Mouse (Mus musculus): ENCODE results near the gene Cops4. TPM values are rescaled to one million over a fixed set of nuclear protein-coding genes. Genes with fewer than 3 reads are reported as not detected.

Cops4 gene
- polyA plus RNA-seq, 1 experiment from 2014 or later: 183 TPM

DNA sequence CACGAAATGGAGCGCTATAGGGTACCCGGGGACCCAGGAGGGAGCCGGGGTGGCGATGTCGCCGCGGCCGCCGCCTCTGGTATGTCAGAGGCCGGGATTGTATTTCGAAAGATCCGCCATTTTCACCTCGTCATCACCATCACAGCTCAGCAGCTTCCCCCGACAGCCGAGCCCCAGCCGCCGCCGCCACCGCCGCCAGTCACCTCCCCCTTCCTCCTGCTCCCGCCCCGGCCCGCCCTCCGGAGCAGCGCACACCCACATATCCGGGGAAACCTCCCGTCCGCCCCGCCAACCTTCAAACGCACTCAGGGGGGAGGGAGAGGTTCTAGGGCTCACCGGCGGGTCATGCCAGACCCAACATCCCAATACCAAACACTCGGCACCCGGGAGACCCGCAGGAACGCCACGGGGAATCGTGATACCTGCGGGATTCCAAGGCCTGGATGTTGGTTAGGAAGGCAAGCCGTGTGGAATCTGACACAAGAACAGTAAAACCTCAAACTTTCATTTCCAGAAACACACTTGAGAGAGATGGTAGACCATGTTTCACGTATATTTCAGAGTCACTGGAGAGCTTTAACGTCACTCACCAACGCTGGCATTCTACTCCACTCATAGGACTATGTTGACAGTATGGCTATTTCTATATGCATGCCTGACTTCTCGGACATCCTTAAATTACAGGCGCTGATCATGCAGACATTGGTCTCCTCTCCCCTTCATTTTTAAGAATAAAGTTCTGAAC lies 19.5 kb upstream of the Cops4 start:
- Histone ChIP-seq H3K27ac (ENCODE audit: low read depth) (peak overlapping the region; percentile 81), H3K4me2 (ENCODE audit: low read length) (peak overlapping the region; percentile 75), H3K36me3 (ENCODE audit: control insufficient read depth, insufficient read depth, low read length) (no peaks in the 10 kb centered on the region), H3K27me3 (replicated peaks; ENCODE audit: control insufficient read depth, insufficient read depth, low read length) (no peaks in the 10 kb centered on the region), H3K4me1 (replicated peaks; ENCODE audit: control insufficient read depth, insufficient read depth, low read length) (peaks cover 17% of the 10 kb centered on the region), H3K9ac (ENCODE audit: low read length) (peak overlapping the region; percentile 76), H3K4me3 (ENCODE audit: low read depth, low read length) (peak overlapping the region; percentile 86), H3K9me3 (ENCODE audit: control insufficient read depth, low read length) (no peaks in the 10 kb centered on the region)
- DNase-seq (ENCODE audit: low spot score) (peak; percentile 87), ATAC-seq (replicated peaks; ENCODE audit: low FRiP score, low TSS enrichment, low read depth) (peak; percentile 67; the same call in 1 of the 2 replicates)
- under 1% methylated on average over 42 of the region's 46 CpGs for WGBS

DNA sequence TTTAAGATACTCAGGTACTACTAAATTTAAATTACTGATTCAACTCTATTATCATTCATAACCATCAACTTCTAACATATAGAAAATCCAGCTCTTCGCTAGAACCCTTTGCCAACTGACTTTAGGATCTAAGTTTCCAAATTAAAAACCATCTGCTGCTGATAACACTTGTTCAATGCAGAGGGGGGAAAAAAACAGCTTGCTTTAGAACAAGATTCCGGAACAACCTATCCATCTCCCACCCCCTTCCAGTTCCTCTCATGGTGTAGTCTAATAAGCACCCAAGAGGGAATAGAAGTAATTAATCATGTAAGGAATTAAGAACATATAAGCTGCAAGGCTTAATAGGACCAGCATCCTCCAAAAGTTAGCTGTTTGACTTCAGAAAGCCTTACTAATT lies 18.9 kb upstream of the Cops4 start:
- Histone ChIP-seq H3K4me2 (ENCODE audit: low read length) (peak overlapping the region; percentile 75), H3K27me3 (replicated peaks; ENCODE audit: control insufficient read depth, insufficient read depth, low read length) (no peaks in the 10 kb centered on the region), H3K36me3 (ENCODE audit: control insufficient read depth, insufficient read depth, low read length) (no peaks in the 10 kb centered on the region), H3K27ac (ENCODE audit: low read depth) (no peak overlapping the region), H3K9ac (ENCODE audit: low read length) (peak overlapping the region; percentile 76), H3K4me1 (replicated peaks; ENCODE audit: control insufficient read depth, insufficient read depth, low read length) (peaks cover 17% of the 10 kb centered on the region), H3K9me3 (ENCODE audit: control insufficient read depth, low read length) (no peaks in the 10 kb centered on the region), H3K4me3 (ENCODE audit: low read depth, low read length) (peak overlapping the region; percentile 86)
- DNase-seq (ENCODE audit: low spot score): no peak
- no peak for ATAC-seq (replicated peaks; ENCODE audit: low FRiP score, low TSS enrichment, low read depth)
- WGBS: 35% methylated on average over 2 of the region's 2 CpGs

DNA sequence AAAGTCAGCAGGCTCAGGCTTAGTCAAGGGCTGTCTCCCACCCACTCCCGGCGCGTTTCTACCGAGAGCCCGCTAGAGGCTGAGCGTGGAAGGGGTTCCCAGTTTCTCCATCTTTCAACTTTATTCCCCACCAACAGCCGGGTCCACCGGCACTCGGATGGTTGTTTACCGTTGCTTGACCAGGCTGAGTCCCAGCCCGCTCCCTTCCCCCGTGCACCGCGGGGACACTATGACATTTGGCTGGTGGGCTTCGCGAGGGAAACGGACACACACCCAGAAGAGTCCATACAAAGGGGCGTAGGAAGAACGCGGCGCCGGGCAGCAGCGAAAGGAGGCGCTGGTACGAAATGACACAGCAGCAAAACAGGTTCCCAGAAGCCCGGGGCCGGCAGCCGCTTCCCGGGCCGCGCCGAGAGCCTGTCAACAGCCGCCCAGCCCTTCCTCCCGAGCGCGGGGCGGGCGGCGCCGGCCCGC lies 18.2 kb upstream of the Cops4 start:
- H3K4me2 ChIP-seq (ENCODE audit: low read length): peak overlapping the region; percentile 75
- H3K9me3 ChIP-seq (ENCODE audit: control insufficient read depth, low read length): no peaks in the 10 kb centered on the region
- peaks cover 17% of the 10 kb centered on the region for H3K4me1 ChIP-seq (replicated peaks; ENCODE audit: control insufficient read depth, insufficient read depth, low read length)
- peak overlapping the region; percentile 86 for H3K4me3 ChIP-seq (ENCODE audit: low read depth, low read length)
- WGBS: under 1% methylated on average over 37 of the region's 41 CpGs
- no peaks in the 10 kb centered on the region for H3K36me3 ChIP-seq (ENCODE audit: control insufficient read depth, insufficient read depth, low read length)
- peak overlapping the region; percentile 64 for H3K27ac ChIP-seq (ENCODE audit: low read depth)
- peak overlapping the region; percentile 64 for H3K9ac ChIP-seq (ENCODE audit: low read length)
- ATAC-seq (replicated peaks; ENCODE audit: low FRiP score, low TSS enrichment, low read depth) (peak; percentile 14), DNase-seq (ENCODE audit: low spot score) (peak; percentile 75)
- H3K27me3 ChIP-seq (replicated peaks; ENCODE audit: control insufficient read depth, insufficient read depth, low read length): no peaks in the 10 kb centered on the region

- 1% methylated on average over 46 of the region's 60 CpGs for WGBS
- H3K9me3 ChIP-seq (ENCODE audit: control insufficient read depth, low read length): no peaks in the 10 kb centered on the region
- ATAC-seq (replicated peaks; ENCODE audit: low FRiP score, low TSS enrichment, low read depth) (peak; percentile 92), DNase-seq (ENCODE audit: low spot score) (peak; percentile 95)
- H3K27ac ChIP-seq (ENCODE audit: low read depth): peak within 1 kb of the TSS; percentile 64
- H3K4me3 ChIP-seq (ENCODE audit: low read depth, low read length): peak within 1 kb of the TSS; percentile 86
- H3K9ac ChIP-seq (ENCODE audit: low read length): peak within 1 kb of the TSS; percentile 64
- peak within 1 kb of the TSS; percentile 75 for H3K4me2 ChIP-seq (ENCODE audit: low read length)
- no peaks in the 10 kb centered on the region for H3K27me3 ChIP-seq (replicated peaks; ENCODE audit: control insufficient read depth, insufficient read depth, low read length)
- peaks cover 17% of the 10 kb centered on the region for H3K4me1 ChIP-seq (replicated peaks; ENCODE audit: control insufficient read depth, insufficient read depth, low read length)
- H3K36me3 ChIP-seq (ENCODE audit: control insufficient read depth, insufficient read depth, low read length): no peaks in the 10 kb centered on the region
Measured at GRCm38 (mm10) chr5:100500458-100500961, 17.6 kb upstream of the Cops4 start, which contains the start of gene Lin54. Lin54 (minus strand) TSS chr5:100500639.

GRCm38 (mm10) chr5:100501267-100501666 lies 16.8 kb upstream of the Cops4 start:
- WGBS: 76% methylated on average over 4 of the region's 4 CpGs
- Histone ChIP-seq H3K27me3 (replicated peaks; ENCODE audit: control insufficient read depth, insufficient read depth, low read length) (no peaks in the 10 kb centered on the region), H3K36me3 (ENCODE audit: control insufficient read depth, insufficient read depth, low read length) (no peaks in the 10 kb centered on the region), H3K9me3 (ENCODE audit: control insufficient read depth, low read length) (no peaks in the 10 kb centered on the region), H3K4me3 (ENCODE audit: low read depth, low read length) (no peak overlapping the region), H3K9ac (ENCODE audit: low read length) (no peak overlapping the region), H3K4me1 (replicated peaks; ENCODE audit: control insufficient read depth, insufficient read depth, low read length) (peaks cover 17% of the 10 kb centered on the region), H3K27ac (ENCODE audit: low read depth) (no peak overlapping the region), H3K4me2 (ENCODE audit: low read length) (peak overlapping the region; percentile 55)
- ATAC-seq (replicated peaks; ENCODE audit: low FRiP score, low TSS enrichment, low read depth) (no peak), DNase-seq (ENCODE audit: low spot score) (no peak)

GRCm38 (mm10) chr5:100509247-100509646 lies 8.9 kb upstream of the Cops4 start:
- no peak for ATAC-seq (replicated peaks; ENCODE audit: low FRiP score, low TSS enrichment, low read depth)
- Histone ChIP-seq H3K36me3 (ENCODE audit: control insufficient read depth, insufficient read depth, low read length) (no peaks in the 10 kb centered on the region), H3K4me3 (ENCODE audit: low read depth, low read length) (no peak overlapping the region), H3K4me2 (ENCODE audit: low read length) (no peak overlapping the region), H3K27me3 (replicated peaks; ENCODE audit: control insufficient read depth, insufficient read depth, low read length) (no peaks in the 10 kb centered on the region), H3K4me1 (replicated peaks; ENCODE audit: control insufficient read depth, insufficient read depth, low read length) (no peaks in the 10 kb centered on the region), H3K9me3 (ENCODE audit: control insufficient read depth, low read length) (no peaks in the 10 kb centered on the region), H3K27ac (ENCODE audit: low read depth) (no peak overlapping the region), H3K9ac (ENCODE audit: low read length) (no peak overlapping the region)
- 64% methylated on average over 11 of the region's 11 CpGs for WGBS
- DNase-seq (ENCODE audit: low spot score): no peak

DNA sequence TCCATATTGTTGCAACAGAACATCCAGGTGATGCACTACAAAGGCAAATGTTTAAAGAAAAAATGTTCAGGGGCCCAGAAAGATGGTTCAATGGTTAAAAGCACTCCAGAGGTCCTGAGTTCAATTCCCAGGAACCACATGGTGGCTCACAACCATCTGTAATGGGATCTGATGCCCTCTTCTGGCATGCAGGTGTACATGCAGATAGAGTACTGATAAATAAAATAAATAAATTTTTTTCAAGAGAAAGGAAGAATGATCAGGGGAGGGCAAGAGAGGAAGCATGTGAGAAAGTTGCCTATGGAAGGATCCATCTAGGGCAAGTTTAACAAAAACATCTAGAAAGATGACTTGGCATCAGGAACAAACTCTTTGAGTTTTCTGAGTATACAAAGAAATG lies 5.5 kb upstream of the Cops4 start:
- Histone ChIP-seq H3K27ac (ENCODE audit: low read depth) (no peak overlapping the region), H3K36me3 (ENCODE audit: control insufficient read depth, insufficient read depth, low read length) (no peaks in the 10 kb centered on the region), H3K9ac (ENCODE audit: low read length) (no peak overlapping the region), H3K4me1 (replicated peaks; ENCODE audit: control insufficient read depth, insufficient read depth, low read length) (peaks cover 2% of the 10 kb centered on the region; the same call in 1 of the 2 replicates), H3K9me3 (ENCODE audit: control insufficient read depth, low read length) (no peaks in the 10 kb centered on the region), H3K4me2 (ENCODE audit: low read length) (no peak overlapping the region), H3K4me3 (ENCODE audit: low read depth, low read length) (no peak overlapping the region), H3K27me3 (replicated peaks; ENCODE audit: control insufficient read depth, insufficient read depth, low read length) (no peaks in the 10 kb centered on the region)
- ATAC-seq (replicated peaks; ENCODE audit: low FRiP score, low TSS enrichment, low read depth): no peak
- DNase-seq (ENCODE audit: low spot score): no peak

GRCm38 (mm10) chr5:100519027-100519411 lies 910 bp downstream of the Cops4 start:
- Histone ChIP-seq H3K27me3 (replicated peaks; ENCODE audit: control insufficient read depth, insufficient read depth, low read length) (no peaks in the 10 kb centered on the region), H3K9ac (ENCODE audit: low read length) (peak overlapping the region; percentile 82), H3K4me2 (ENCODE audit: low read length) (peak overlapping the region; percentile 85), H3K4me1 (replicated peaks; ENCODE audit: control insufficient read depth, insufficient read depth, low read length) (peaks cover 18% of the 10 kb centered on the region), H3K36me3 (ENCODE audit: control insufficient read depth, insufficient read depth, low read length) (peaks cover 10% of the 10 kb centered on the region), H3K27ac (ENCODE audit: low read depth) (no peak overlapping the region), H3K4me3 (ENCODE audit: low read depth, low read length) (peak overlapping the region; percentile 57), H3K9me3 (ENCODE audit: control insufficient read depth, low read length) (no peaks in the 10 kb centered on the region)
- no peak for ATAC-seq (replicated peaks; ENCODE audit: low FRiP score, low TSS enrichment, low read depth)
- 8% methylated on average over 5 of the region's 5 CpGs for WGBS
- DNase-seq (ENCODE audit: low spot score): no peak

- WGBS: 86% methylated on average over 2 of the region's 2 CpGs
- ATAC-seq (replicated peaks; ENCODE audit: low FRiP score, low TSS enrichment, low read depth): no peak
- no peak for DNase-seq (ENCODE audit: low spot score)
- Histone ChIP-seq H3K36me3 (ENCODE audit: control insufficient read depth, insufficient read depth, low read length) (peaks cover 10% of the 10 kb centered on the region), H3K4me2 (ENCODE audit: low read length) (no peak overlapping the region), H3K4me1 (replicated peaks; ENCODE audit: control insufficient read depth, insufficient read depth, low read length) (peaks cover 18% of the 10 kb centered on the region), H3K27me3 (replicated peaks; ENCODE audit: control insufficient read depth, insufficient read depth, low read length) (no peaks in the 10 kb centered on the region), H3K27ac (ENCODE audit: low read depth) (no peak overlapping the region), H3K9me3 (ENCODE audit: control insufficient read depth, low read length) (no peaks in the 10 kb centered on the region), H3K4me3 (ENCODE audit: low read depth, low read length) (no peak overlapping the region), H3K9ac (ENCODE audit: low read length) (no peak overlapping the region)
Measured at GRCm38 (mm10) chr5:100520223-100520622, 2.1 kb downstream of the Cops4 start.
